Mouse (Mus musculus) MEL (cell line): ENCODE data around the gene Myof.

Source experiments
- CTCF ChIP-seq, 3 experiments: IDR thresholded peaks in 2 of 3; conservative IDR thresholded peaks in 1 of 3; 2 replicates each; pipeline ENCODE4 v1.5.1; 2011 to 2012; ENCODE audit warnings: low read length in 3 of 3, low read depth in 2 of 3, mild to moderate bottlenecking in 2 of 3, improper control_type of control experiment in 1 of 3, inconsistent platforms in 1 of 3, mixed read lengths in 1 of 3, moderate library complexity in 1 of 3; ENCODE audit not compliant: control insufficient read depth in 1 of 3, insufficient read depth in 1 of 3, poor library complexity in 1 of 3, severe bottlenecking in 1 of 3
- E2F4 ChIP-seq: IDR thresholded peaks from 2 replicates; pipeline ENCODE4 v1.6.1; 2011; ENCODE audit warnings: low read depth, low read length, improper control_type of control experiment, borderline replicate concordance
- EP300 ChIP-seq, 2 experiments: IDR thresholded peaks; 2 replicates each; pipeline ENCODE4 v1.6.1; 2011; ENCODE audit warnings: improper control_type of control experiment in 2 of 2, low read length in 2 of 2, low read depth in 1 of 2, mild to moderate bottlenecking in 1 of 2
- GABPA ChIP-seq: IDR thresholded peaks from 2 replicates; pipeline ENCODE4 v1.6.1; 2012; ENCODE audit warnings: low read depth, mild to moderate bottlenecking, inconsistent platforms, low read length, improper control_type of control experiment, moderate library complexity
- GATA1 ChIP-seq: IDR thresholded peaks from 2 replicates; pipeline ENCODE4 v1.6.1; 2011; ENCODE audit warnings: low read depth, low read length, improper control_type of control experiment
- JUND ChIP-seq: IDR thresholded peaks from 2 replicates; pipeline ENCODE4 v1.6.1; 2011; ENCODE audit warnings: low read depth, mild to moderate bottlenecking, improper control_type of control experiment, low read length
- KAT2A ChIP-seq: conservative IDR thresholded peaks from 2 replicates; pipeline ENCODE4 v1.6.1; 2012; ENCODE audit warnings: low read depth, low read length, improper control_type of control experiment, inconsistent platforms
- MAFK ChIP-seq: IDR thresholded peaks from 2 replicates; pipeline ENCODE4 v1.6.1; 2011; ENCODE audit warnings: low read depth, mild to moderate bottlenecking, low read length, improper control_type of control experiment, borderline replicate concordance
- MEF2A ChIP-seq: IDR thresholded peaks from 2 replicates; pipeline ENCODE4 v1.6.1; 2014; ENCODE audit warnings: low read depth, mild to moderate bottlenecking, inconsistent platforms, low read length, improper control_type of control experiment; ENCODE audit not compliant: poor library complexity, insufficient replicate concordance, severe bottlenecking; ENCODE audit errors: extremely low read depth
- POLR2A ChIP-seq, 2 experiments: IDR thresholded peaks; 2 replicates each; pipeline ENCODE4 v1.6.1; 2011 to 2012; ENCODE audit warnings: low read length in 2 of 2, mild to moderate bottlenecking in 2 of 2, control low read depth in 1 of 2, improper control_type of control experiment in 1 of 2, low read depth in 1 of 2, moderate library complexity in 1 of 2; ENCODE audit not compliant: control insufficient read depth in 1 of 2, insufficient read depth in 1 of 2, poor library complexity in 1 of 2
- POLR2AphosphoS2 ChIP-seq: IDR thresholded peaks from 2 replicates; pipeline ENCODE4 v1.6.1; 2011; ENCODE audit warnings: low read length, improper control_type of control experiment
- POLR2AphosphoS5 ChIP-seq: IDR thresholded peaks from 2 replicates; pipeline ENCODE4 v1.6.1; 2012; ENCODE audit warnings: low read depth, borderline replicate concordance, mild to moderate bottlenecking, inconsistent platforms, low read length, moderate library complexity, mixed read lengths
- ZMIZ1 ChIP-seq: IDR thresholded peaks from 2 replicates; pipeline ENCODE4 v1.6.1; 2012; ENCODE audit warnings: low read depth, mild to moderate bottlenecking, inconsistent platforms, low read length, improper control_type of control experiment, moderate library complexity

DNA sequence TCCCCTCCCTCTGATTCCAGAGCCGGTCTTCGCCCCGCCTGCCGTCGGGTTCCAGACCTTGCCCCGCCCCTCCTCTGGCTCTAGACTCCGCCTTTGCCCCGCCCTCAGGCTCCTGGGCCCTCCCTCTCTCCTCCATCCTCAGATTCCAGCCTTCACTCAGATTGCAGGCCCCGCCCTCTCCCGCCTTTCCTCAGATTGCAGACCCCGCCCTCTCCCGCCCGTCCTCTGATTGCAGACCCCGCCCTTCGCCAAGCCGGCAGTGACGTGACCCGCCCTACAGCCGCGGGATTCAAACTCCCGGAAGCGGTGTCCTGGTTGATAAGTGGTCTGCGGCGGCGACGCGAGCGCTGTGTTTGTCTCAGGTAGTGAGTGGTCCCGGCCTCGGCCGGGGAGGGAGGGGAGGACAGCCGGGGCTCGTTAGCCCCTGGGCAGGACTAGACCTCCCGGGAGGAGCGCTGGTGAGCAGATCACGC, 11.4 kb upstream of the Myof start, which contains the start of gene Cep55:
- TF ChIP-seq POLR2A (IDR thresholded peaks at IDR 0.05; ENCODE audit: control insufficient read depth in 1 of 2, insufficient read depth in 1 of 2, low read depth in 1 of 2, low read length in 2 of 2, poor library complexity in 1 of 2) (peak; percentile 62 to 83; a peak in 2 of 4 replicates), POLR2AphosphoS5 (0 out of 2 replicates have a peak, but pooled peaks have one; percentile 24), JUND (no peak), GABPA (no peak), E2F4 (no peak), POLR2AphosphoS2 (peak; percentile 61; the same call in 1 of the 2 replicates), CTCF (IDR thresholded peaks at IDR 0.05 in 2 of 3, conservative IDR thresholded peaks at IDR 0.05 in 1 of 3; ENCODE audit: control insufficient read depth in 1 of 3, insufficient read depth in 1 of 3, low read depth in 2 of 3, low read length in 3 of 3, poor library complexity in 1 of 3, severe bottlenecking in 1 of 3) (no peak), EP300 (IDR thresholded peaks at IDR 0.05; ENCODE audit: low read depth in 1 of 2, low read length in 2 of 2) (no peak; a peak in 1 of 4 replicates), GATA1 (no peak), MEF2A (no peak), KAT2A (no peak), ZMIZ1 (peak; percentile 34; the same call in 1 of the 2 replicates), MAFK (no peak)
